27 mouse cellular contexts compared by ENCODE assay signal in the genomic region with DNA sequence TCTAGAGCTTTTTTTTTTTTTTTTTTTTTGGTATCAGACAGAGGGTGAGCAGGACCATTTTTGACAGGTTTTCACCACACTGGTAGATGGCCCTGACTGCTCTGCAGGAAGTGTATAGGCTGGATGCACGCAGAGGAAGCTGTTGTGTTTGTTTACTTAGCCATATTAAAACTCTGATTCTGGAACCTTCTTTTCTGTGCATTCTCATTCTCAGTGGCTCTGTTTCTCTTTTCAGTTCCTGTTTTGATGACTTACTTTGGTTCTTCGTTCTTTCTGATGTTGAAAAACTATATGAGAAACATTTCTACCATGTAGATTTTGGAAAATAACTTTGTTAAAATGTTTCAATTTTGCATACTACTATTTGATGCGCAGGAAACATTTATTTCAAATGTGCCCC.
"Had no signal": no experiment of that assay in that cellular context is flagged by ENCODE, and none has a peak within 500 bp of the region (broad histone marks: within the 10 kb centered on the region; RNA-seq: fewer than 3 reads in every experiment).

No protein-coding gene starts in this region.

- H3K27me3 ChIP-seq: heart, embryonic 13.5 days; heart, embryonic 15.5 days; hindbrain, embryonic 13.5 days; hindbrain, embryonic 15.5 days; kidney, embryonic 15.5 days; limb, embryonic 12.5 days; liver, embryonic 13.5 days had no signal

- DNase-seq: gastrocnemius, postnatal 14 days; gastrocnemius, postnatal 36 days; heart, adult 11 months; heart, adult 2 months; heart, postnatal 14 days; heart, postnatal 36 days; kidney, adult 11 months; kidney, adult 2 months; kidney, adult 9 months; kidney, postnatal 14 days; kidney, postnatal 36 days; layer of hippocampus, postnatal 36 days; liver; liver, embryonic 13.5 days had no signal

- H3K27ac ChIP-seq: heart, adult 2 months; heart, embryonic 13.5 days; heart, embryonic 15.5 days; hindbrain, embryonic 13.5 days; hindbrain, embryonic 15.5 days; hindbrain, postnatal 0 days; kidney, embryonic 15.5 days; kidney, postnatal 0 days; layer of hippocampus, adult 2 months; left cerebral cortex, adult 2 months; limb, embryonic 10.5 days; limb, embryonic 12.5 days; liver, embryonic 13.5 days had no signal

- H3K4me3 ChIP-seq: heart, adult 2 months; heart, embryonic 13.5 days; heart, embryonic 15.5 days; hindbrain, embryonic 13.5 days; hindbrain, embryonic 15.5 days; kidney, embryonic 15.5 days; layer of hippocampus, adult 2 months; left cerebral cortex, adult 2 months; limb, embryonic 10.5 days; limb, embryonic 12.5 days; liver, embryonic 13.5 days had no signal

- H3K4me1 ChIP-seq: heart, embryonic 13.5 days; heart, embryonic 15.5 days; hindbrain, embryonic 13.5 days; hindbrain, embryonic 15.5 days; kidney, embryonic 15.5 days; limb, embryonic 10.5 days; limb, embryonic 12.5 days; liver, embryonic 13.5 days had no signal

- H3K4me2 ChIP-seq: heart, embryonic 11.5 days; heart, embryonic 13.5 days; heart, embryonic 15.5 days; hindbrain, embryonic 13.5 days; hindbrain, embryonic 15.5 days; kidney, embryonic 15.5 days; limb, embryonic 12.5 days; liver, embryonic 13.5 days had no signal

- H3K9me3 ChIP-seq: heart, embryonic 13.5 days; heart, embryonic 15.5 days; hindbrain, embryonic 13.5 days; hindbrain, embryonic 15.5 days; kidney, embryonic 15.5 days; limb, embryonic 10.5 days; limb, embryonic 12.5 days; liver, embryonic 13.5 days had no signal

- ATAC-seq: hindbrain, postnatal 0 days; intestine, embryonic 16.5 days had no signal

- H3K9ac ChIP-seq: heart, embryonic 13.5 days; heart, embryonic 15.5 days; hindbrain, embryonic 13.5 days; hindbrain, embryonic 15.5 days; kidney, embryonic 15.5 days; limb, embryonic 12.5 days; liver, embryonic 13.5 days had no signal
